Mouse (Mus musculus): ENCODE results near the gene Hdac10.

The Hdac10 gene

DNA sequence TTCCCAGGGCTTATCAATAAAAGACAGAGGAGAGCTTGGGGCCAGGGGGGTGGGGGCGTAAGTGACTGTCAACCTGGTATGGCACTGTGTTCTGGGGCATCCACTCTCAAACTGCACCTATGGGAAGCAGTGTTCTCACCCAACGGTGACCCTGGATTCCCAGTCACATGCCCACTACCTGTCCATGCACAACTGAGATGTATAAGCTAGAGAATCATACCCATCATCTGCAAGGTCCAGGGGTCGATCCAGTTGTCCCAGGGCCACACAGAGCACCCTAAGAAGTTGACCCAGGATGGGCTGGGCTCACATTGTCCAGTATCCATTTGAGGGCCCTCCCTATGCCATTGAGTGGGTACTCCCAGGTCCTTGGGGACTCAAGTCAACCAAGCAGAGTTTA is 4.2 kb downstream of the Hdac10 start:
- no peak for DNase-seq (ENCODE audit: low spot score in 2 of 2)

DNA sequence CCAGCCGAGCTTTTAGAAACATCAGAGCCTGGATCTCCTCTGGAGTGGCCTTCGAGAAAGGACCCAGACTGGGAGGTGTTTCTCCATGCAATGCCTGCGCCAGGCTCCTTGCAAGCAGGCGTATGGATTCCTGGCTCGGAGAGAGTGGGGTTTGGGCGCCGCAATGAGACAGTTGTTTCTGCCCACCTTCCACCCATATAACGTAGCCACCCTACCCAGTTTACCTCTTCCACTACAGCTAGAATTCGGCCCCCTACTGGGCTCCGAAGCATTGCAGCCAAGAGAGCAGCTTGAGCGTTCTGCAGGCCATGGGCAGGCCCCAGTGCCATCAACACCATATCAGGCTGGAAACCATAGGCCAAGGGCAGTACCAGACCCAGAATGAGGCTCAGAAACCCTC is 4.9 kb downstream of the Hdac10 start:
- peak in 1 of 2 experiments; percentile 38 for DNase-seq (ENCODE audit: low spot score in 2 of 2)

DNA sequence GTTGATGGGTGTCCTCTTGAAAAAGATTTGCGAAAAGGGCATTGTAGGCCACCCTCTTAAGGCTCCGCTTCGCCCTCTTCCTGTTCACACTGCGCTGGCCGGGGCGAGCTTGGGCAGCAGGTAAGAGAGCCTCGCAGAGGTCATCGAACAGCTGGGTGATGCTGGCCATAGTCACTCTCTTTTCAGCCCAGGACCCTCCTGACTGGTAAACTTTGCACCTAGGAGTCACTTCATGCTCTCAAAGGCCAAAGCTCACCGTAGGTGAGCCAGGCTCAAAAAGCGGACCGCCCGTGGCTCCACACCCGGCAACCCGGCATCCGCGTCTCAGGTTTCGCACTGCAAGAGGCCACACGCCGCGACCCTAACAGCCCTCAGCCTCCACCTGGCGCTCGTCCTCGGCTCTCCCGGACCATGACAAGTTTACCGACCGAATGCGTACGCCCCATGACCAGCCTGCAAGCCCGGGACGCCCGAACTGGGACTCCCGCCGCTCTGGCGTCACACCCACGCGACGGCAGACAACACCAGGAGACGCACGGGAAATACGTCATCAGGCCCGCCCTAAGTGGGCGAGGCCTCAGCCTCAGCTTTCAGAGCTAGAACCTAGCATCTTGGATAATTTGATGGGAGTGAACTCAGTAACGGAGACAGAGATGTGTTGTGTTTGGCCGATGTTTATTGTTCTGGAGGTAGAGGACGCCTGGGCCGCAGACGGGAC is 5.7 kb downstream of the Hdac10 start, which contains the start of gene Tubgcp6:
TSS of gene Tubgcp6 (minus strand) at position 464 of the 718 bp plus-strand sequence.
- peak; percentile 93 to 96 for DNase-seq (ENCODE audit: low spot score in 2 of 2)

- DNase-seq (ENCODE audit: low spot score in 2 of 2), result no peak
These were observed 10.5 kb downstream of the Hdac10 start for GRCm38 (mm10) chr15:89118007-89118406.

- DNase-seq (ENCODE audit: low spot score in 2 of 2), result no peak
These were observed 18.4 kb downstream of the Hdac10 start for GRCm38 (mm10) chr15:89110147-89110546.

GRCm38 (mm10) chr15:89106976-89107375 is 21.5 kb downstream of the Hdac10 start:
- DNase-seq (ENCODE audit: low spot score in 2 of 2), result no peak

GRCm38 (mm10) chr15:89106073-89106472 is 22.4 kb downstream of the Hdac10 start:
- DNase-seq (ENCODE audit: low spot score in 2 of 2), result no peak

- no peak for DNase-seq (ENCODE audit: low spot score in 2 of 2)
These were observed 24.1 kb downstream of the Hdac10 start for GRCm38 (mm10) chr15:89104425-89104824.

- DNase-seq (ENCODE audit: low spot score in 2 of 2), result no peak
These were observed 24.6 kb downstream of the Hdac10 start for GRCm38 (mm10) chr15:89103921-89104320.

- no peak for DNase-seq (ENCODE audit: low spot score in 2 of 2)
These were observed 25.9 kb downstream of the Hdac10 start for GRCm38 (mm10) chr15:89102646-89103045.

- DNase-seq (ENCODE audit: low spot score in 2 of 2), result no peak
These were observed 27.7 kb downstream of the Hdac10 start for GRCm38 (mm10) chr15:89100823-89101222.

DNA sequence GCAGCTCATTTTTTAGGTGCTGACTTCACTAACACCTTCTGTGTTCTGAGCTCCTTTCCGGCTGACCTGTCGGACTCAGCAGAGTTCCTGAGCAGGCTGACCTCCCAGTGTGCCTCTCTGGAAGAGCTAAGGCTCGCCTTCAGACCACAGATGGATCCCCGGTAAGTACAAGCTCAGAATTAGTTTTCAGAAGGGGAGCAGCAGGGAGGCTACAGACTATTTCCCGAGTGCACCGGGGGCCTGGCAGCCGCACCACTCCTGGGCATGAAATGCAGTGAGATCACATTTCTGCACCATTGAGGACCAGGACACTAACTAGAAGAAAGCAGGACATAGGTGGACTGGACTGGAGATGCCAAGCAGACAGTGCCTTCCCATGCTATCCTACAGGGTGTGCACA is 29.9 kb downstream of the Hdac10 start:
- DNase-seq (ENCODE audit: low spot score in 2 of 2), result no peak

GRCm38 (mm10) chr15:89097450-89097849 is 31.1 kb downstream of the Hdac10 start:
- no peak for DNase-seq (ENCODE audit: low spot score in 2 of 2)

DNA sequence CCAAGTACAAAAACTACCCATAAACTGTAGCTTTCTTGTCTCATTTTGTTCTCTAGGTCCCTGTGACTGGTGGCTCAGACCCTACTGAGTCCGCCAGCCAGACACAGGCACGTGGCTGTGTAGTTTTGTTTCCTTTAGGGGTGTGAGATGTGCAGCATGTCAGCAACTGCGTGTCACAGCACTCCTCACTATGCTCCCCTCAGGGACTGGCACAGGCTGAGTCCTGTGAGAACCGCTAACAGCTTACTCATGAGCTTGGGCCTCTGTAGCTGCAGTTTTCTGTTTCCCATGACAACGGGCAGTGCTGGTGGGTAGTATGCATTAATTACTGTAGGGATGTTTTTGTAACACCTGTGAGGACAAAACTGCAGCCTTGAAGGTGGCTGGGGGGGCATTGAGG is 36.3 kb downstream of the Hdac10 start:
- no peak for DNase-seq (ENCODE audit: low spot score in 2 of 2)

DNA sequence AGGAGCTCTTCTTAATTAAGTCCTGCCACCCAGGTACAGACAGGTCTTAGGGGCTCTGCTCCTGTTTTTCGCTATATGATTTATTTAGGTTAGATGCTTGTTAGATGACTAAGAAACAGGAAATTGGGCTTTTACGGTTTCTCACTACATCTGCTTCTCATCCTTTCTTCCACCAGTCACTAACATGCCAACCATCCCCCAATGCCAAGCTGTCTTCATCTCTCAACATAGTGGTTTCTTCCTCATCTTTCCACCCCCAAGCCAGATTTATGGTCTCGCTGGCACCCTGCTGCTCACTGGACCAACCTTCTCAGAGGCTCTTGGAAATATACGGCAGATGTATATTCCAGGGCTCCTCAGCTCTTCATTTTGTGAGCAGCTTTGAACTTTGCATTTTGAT is 37.8 kb downstream of the Hdac10 start:
- DNase-seq (ENCODE audit: low spot score in 2 of 2), result no peak

GRCm38 (mm10) chr15:89089248-89090051 is 39.0 kb downstream of the Hdac10 start:
- DNase-seq (ENCODE audit: low spot score in 2 of 2), result peak; percentile 24 to 73

- DNase-seq (ENCODE audit: low spot score in 2 of 2), result peak; percentile 86 to 91
These were observed 39.8 kb downstream of the Hdac10 start, which contains the start of gene Selenoo for GRCm38 (mm10) chr15:89088607-89089247. Selenoo (plus strand) TSS chr15:89089084.

- DNase-seq (ENCODE audit: low spot score in 2 of 2), result no peak
These were observed 43.7 kb downstream of the Hdac10 start for GRCm38 (mm10) chr15:89084826-89085225.

DNA sequence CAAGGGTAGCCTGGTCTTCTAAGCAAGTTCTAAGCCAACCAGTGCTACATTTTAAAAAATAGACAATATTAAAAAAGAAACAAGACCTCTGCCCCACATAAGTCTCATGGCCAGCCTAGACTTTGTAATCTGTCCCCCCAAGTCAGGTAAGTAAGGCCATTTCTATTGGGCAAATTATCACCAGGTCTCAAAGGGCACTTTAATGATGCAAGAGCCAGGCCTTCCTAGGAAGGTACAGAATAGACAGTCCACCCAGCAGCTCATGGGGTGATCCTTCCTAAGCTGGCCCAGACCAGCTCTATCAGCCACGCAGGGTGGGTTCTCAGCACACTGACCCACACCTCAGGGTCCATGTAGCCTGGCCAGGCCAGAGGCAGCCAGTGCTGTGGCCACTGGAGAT is 44.6 kb downstream of the Hdac10 start:
- no peak for DNase-seq (ENCODE audit: low spot score in 2 of 2)

DNA sequence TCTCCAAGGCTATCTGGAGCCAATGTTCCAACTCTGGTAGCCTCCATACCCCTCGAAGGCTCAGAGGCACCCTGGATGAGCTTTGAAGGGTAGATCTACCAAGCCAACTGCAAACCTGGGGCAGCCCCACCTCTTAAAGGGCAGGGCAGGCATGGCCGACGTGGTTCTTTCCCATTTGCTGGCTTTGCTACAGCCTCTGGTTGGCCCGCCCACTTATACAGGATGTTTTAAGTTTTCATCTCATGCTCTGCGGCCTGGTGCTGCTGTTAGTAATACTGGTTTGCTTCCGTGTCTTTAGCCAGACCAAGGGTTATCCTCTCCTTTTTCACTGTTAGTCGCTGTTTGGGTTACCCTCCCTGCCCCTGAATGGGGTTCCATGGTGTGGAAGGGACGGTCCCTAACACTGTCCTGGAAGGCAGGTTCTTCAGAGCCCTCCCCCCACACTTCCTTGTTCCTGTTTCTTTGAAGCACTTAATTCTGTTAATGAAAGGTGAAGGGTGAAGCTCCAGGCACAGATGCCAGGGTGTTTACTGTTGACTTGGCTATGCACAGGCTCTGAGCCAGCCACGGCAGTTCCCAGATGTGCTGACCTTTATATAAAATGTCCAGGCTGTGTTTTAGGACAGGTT is 50.2 kb downstream of the Hdac10 start:
- peak; percentile 69 to 81 for DNase-seq (ENCODE audit: low spot score in 2 of 2)

- DNase-seq (ENCODE audit: low spot score in 2 of 2), result peak in 1 of 2 experiments; percentile 77
These were observed 52.3 kb downstream of the Hdac10 start for GRCm38 (mm10) chr15:89076156-89076731.

All from spleen, postnatal 4 days (tissue).